Mouse (Mus musculus) monocyte, adult 5-6 weeks (primary cell): Measurements from ENCODE around the gene Hbb-y. TPM values are rescaled to one million over a fixed set of nuclear protein-coding genes. Genes with fewer than 3 reads are reported as not detected.

ENCODE experiments used
- ATAC-seq: fragments of 153-309, 156-312 bp; replicated peaks from 2 replicates; pipeline ENCODE4 v1.8.0; 2017; ENCODE audit warnings: mild to moderate bottlenecking; ENCODE audit not compliant: low TSS enrichment, insufficient number of reproducible peaks, severe bottlenecking, poor library complexity, low FRiP score
- total RNA-seq: library from RNA; stranded (forward); fragments of 200-1000, 200-491, 200-594 nt; gene quantifications from 3 replicates; pipeline ENCODE4 v1.2.3, GENCODE M21; 2017

The Hbb-y gene
- total RNA-seq, result not detected in 3 replicates

- ATAC-seq, result no peak
Measured at GRCm38 (mm10) chr7:103853090-103853489, at the start of gene Hbb-y. TSS of gene Hbb-y (minus strand) at chr7:103853216.

- no peak for ATAC-seq
Measured at GRCm38 (mm10) chr7:103894385-103894784, 41.4 kb upstream of the Hbb-y start, which contains the start of gene Olfr64. TSS of gene Olfr64 (minus strand) at chr7:103894485.

GRCm38 (mm10) chr7:103886152-103886551 lies 33.1 kb upstream of the Hbb-y start, which contains the start of gene Olfr66:
TSS of gene Olfr66 (minus strand) at chr7:103886252.
- no peak for ATAC-seq

- ATAC-seq, result no peak
Measured at GRCm38 (mm10) chr7:103877093-103877492, 24.1 kb upstream of the Hbb-y start.

GRCm38 (mm10) chr7:103874451-103874850 lies 21.4 kb upstream of the Hbb-y start:
- no peak for ATAC-seq

- ATAC-seq, result no peak
Measured at GRCm38 (mm10) chr7:103873064-103873463, 20.0 kb upstream of the Hbb-y start.

- no peak for ATAC-seq
Measured at GRCm38 (mm10) chr7:103870667-103871066, 17.7 kb upstream of the Hbb-y start.

GRCm38 (mm10) chr7:103865716-103866115 lies 12.7 kb upstream of the Hbb-y start:
- no peak for ATAC-seq

GRCm38 (mm10) chr7:103861531-103861930 lies 8.5 kb upstream of the Hbb-y start:
- no peak for ATAC-seq

GRCm38 (mm10) chr7:103860855-103861254 lies 7.8 kb upstream of the Hbb-y start:
- 0 out of 2 replicates have a peak, but pooled peaks have one; percentile 40 for ATAC-seq

- ATAC-seq, result no peak
Measured at GRCm38 (mm10) chr7:103859076-103859475, 6.1 kb upstream of the Hbb-y start.

GRCm38 (mm10) chr7:103854669-103855068 lies 1.7 kb upstream of the Hbb-y start:
- no peak for ATAC-seq

- no peak for ATAC-seq
Measured at GRCm38 (mm10) chr7:103844525-103845325, 8.3 kb downstream of the Hbb-y start.

GRCm38 (mm10) chr7:103843034-103843433 lies 10.0 kb downstream of the Hbb-y start, which contains the start of gene Hbb-bh1:
TSS of gene Hbb-bh1 (minus strand) at chr7:103843164.
- no peak for ATAC-seq

GRCm38 (mm10) chr7:103840268-103840667 lies 12.7 kb downstream of the Hbb-y start, which contains the start of gene Hbb-bh2:
TSS of gene Hbb-bh2 (minus strand) at chr7:103840520.
- no peak for ATAC-seq

- ATAC-seq, result no peak
Measured at GRCm38 (mm10) chr7:103827808-103828207, 25.2 kb downstream of the Hbb-y start, which contains the start of gene Hbb-bs. TSS of gene Hbb-bs (minus strand) at chr7:103828096.

GRCm38 (mm10) chr7:103827139-103827538 lies 25.9 kb downstream of the Hbb-y start:
- ATAC-seq, result peak; percentile 17; the same call in 1 of the 2 replicates

- ATAC-seq, result no peak
Measured at GRCm38 (mm10) chr7:103826255-103826887, 26.6 kb downstream of the Hbb-y start.

- ATAC-seq, result no peak
Measured at GRCm38 (mm10) chr7:103825536-103826254, 27.3 kb downstream of the Hbb-y start.
